Mouse (Mus musculus) spleen, adult 2 months (tissue): Measurements from ENCODE around the gene Med19.

Source experiments
- CTCF ChIP-seq: fragments of 200-500 bp; IDR thresholded peaks from 2 replicates; pipeline ENCODE4 v1.5.1; 2011; ENCODE audit warnings: mild to moderate bottlenecking, inconsistent platforms; ENCODE audit not compliant: insufficient read depth, insufficient read length, insufficient replicate concordance; ENCODE audit errors: extremely low read depth
- POLR2A ChIP-seq: fragments of 200-500 bp; IDR thresholded peaks from 2 replicates; pipeline ENCODE4 v1.6.1; 2011; ENCODE audit warnings: low read depth, low read length, inconsistent platforms

DNA sequence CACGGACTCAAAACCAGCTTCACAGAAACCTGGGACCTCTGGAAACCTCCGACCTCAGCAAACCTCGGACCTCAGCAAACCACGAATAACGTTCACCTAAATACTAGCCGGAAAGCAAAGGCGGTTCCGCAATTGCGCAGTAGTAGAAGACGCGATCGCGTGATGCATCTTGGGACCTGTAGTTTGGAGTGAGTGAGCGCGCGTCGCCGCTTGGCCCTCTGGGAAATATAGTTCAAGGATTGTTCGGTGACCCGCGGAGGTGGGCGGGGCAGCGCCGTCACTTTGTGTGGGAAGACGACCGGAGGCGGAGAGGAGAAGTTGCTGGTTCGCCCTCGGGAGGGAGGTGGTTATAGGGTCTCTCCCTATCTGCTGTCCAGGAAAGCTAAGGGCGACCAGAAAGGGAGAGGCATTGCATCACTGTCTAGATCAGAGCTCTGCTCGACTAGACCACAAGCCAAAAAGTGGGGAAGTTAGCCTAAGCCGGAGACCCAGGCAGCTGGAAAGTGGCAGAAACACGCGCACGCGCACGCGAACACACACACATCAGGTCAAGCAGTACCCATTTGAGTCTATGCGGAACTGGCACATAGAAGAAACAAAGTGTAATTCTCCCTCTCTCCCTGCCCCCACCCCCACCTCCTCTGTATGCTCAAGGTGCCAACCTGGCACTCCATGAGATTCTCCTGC lies 49.1 kb downstream of the Med19 start, which contains the start of gene Clp1:
- TF ChIP-seq POLR2A (peak; percentile 67), CTCF (no peak)
